Mouse (Mus musculus): ENCODE measurements at regions not wholly inside any gene's neighbourhood (a gene's known extent, or its start where the extent isn't known, plus 50 kb on each side); places are given as distances from the start of the nearest gene placed in this dataset.
"Not testable (repeated sequence)": the region's sequence is repeated elsewhere in the genome, so short reads cannot be mapped to it uniquely, and the experiment has no call there.

GRCm38 (mm10) chr10:81996742-81997536 is 51.0 kb upstream of the Zfp873 start:
- not testable (repeated sequence) for H3K9me3 ChIP-seq, H3K4me1 ChIP-seq, H3K27me3 ChIP-seq, H3K27ac ChIP-seq, H3K9ac ChIP-seq
- Histone ChIP-seq H3K36me3 (peaks cover 24% of the 10 kb centered on the region), H3K4me3 (peak overlapping the region; percentile 40), H3K4me2 (peak overlapping the region; percentile 53)
- ATAC-seq (ENCODE audit: insufficient number of reproducible peaks, insufficient read depth, low FRiP score, low TSS enrichment, low read depth) = peak; percentile 99
- WGBS = 4% methylated on average over 14 of the region's 48 CpGs
